Comparison of ENCODE assay signal across 8 mouse cellular contexts in genomic region chr3:136837589-136837988, GRCm38 (mm10).
DNase-seq lines count a peak whose midpoint lies in the region; ATAC-seq and TF ChIP-seq lines count a peak whose summit lies in the region.

No protein-coding gene starts in this region.

- ATAC-seq in forebrain, embryonic 11.5 days (replicated peaks; ENCODE audit: low FRiP score), result no peak
- ATAC-seq in forebrain, embryonic 16.5 days, result no peak
- ATAC-seq in neural tube, embryonic 11.5 days (ENCODE audit: insufficient read depth, low FRiP score, low TSS enrichment), result no peak
- no peak for ATAC-seq in neural tube, embryonic 15.5 days (ENCODE audit: low FRiP score)
- 0 out of 2 replicates have a peak, but pooled peaks have one; percentile 46 for ATAC-seq in liver, embryonic 12.5 days

- no peaks in the 10 kb centered on the region for H3K36me3 ChIP-seq in forebrain, embryonic 11.5 days (ENCODE audit: control insufficient read depth, insufficient read depth, low read length)
- no peaks in the 10 kb centered on the region for H3K36me3 ChIP-seq in forebrain, embryonic 16.5 days (ENCODE audit: control insufficient read depth, insufficient read depth)
- H3K36me3 ChIP-seq in neural tube, embryonic 11.5 days (ENCODE audit: control insufficient read depth, insufficient read depth, low read length), result no peaks in the 10 kb centered on the region
- H3K36me3 ChIP-seq in neural tube, embryonic 15.5 days, result no peaks in the 10 kb centered on the region
- no peaks in the 10 kb centered on the region for H3K36me3 ChIP-seq in liver, embryonic 12.5 days
- no peaks in the 10 kb centered on the region for H3K36me3 ChIP-seq in spleen, adult 2 months (ENCODE audit: control insufficient read depth, insufficient read depth, low read length)

- H3K4me3 ChIP-seq in forebrain, embryonic 11.5 days (ENCODE audit: low read depth, low read length), result no peak overlapping the region
- H3K4me3 ChIP-seq in forebrain, embryonic 16.5 days (replicated peaks; ENCODE audit: low read length), result no peak overlapping the region
- no peak overlapping the region for H3K4me3 ChIP-seq in neural tube, embryonic 11.5 days (ENCODE audit: low read depth, low read length)
- no peak overlapping the region for H3K4me3 ChIP-seq in neural tube, embryonic 15.5 days (replicated peaks)
- no peak overlapping the region for H3K4me3 ChIP-seq in liver, embryonic 12.5 days
- H3K4me3 ChIP-seq in spleen, adult 2 months (ENCODE audit: extremely low read depth, insufficient read depth, insufficient read length), result no peak overlapping the region

- peaks cover 17% of the 10 kb centered on the region for H3K4me1 ChIP-seq in forebrain, embryonic 11.5 days (replicated peaks; ENCODE audit: control insufficient read depth, insufficient read depth, low read length)
- peaks cover 35% of the 10 kb centered on the region for H3K4me1 ChIP-seq in forebrain, embryonic 16.5 days (replicated peaks; ENCODE audit: control insufficient read depth, insufficient read depth, low read length)
- peaks cover 8% of the 10 kb centered on the region for H3K4me1 ChIP-seq in neural tube, embryonic 11.5 days (ENCODE audit: control insufficient read depth, insufficient read depth, low read length)
- peaks cover 42% of the 10 kb centered on the region for H3K4me1 ChIP-seq in neural tube, embryonic 15.5 days
- H3K4me1 ChIP-seq in liver, embryonic 12.5 days, result peaks cover 40% of the 10 kb centered on the region
- H3K4me1 ChIP-seq in spleen, adult 2 months (ENCODE audit: control insufficient read depth, insufficient read depth, insufficient read length), result peaks cover 3% of the 10 kb centered on the region; the same call in 1 of the 2 replicates

- 92% methylated on average over 3 of the region's 3 CpGs for WGBS in forebrain, embryonic 11.5 days
- WGBS in forebrain, embryonic 16.5 days, result 91% methylated on average over 3 of the region's 3 CpGs
- WGBS in neural tube, embryonic 11.5 days, result 86% methylated on average over 3 of the region's 3 CpGs
- WGBS in neural tube, embryonic 15.5 days, result 91% methylated on average over 3 of the region's 3 CpGs
- WGBS in liver, embryonic 12.5 days (ENCODE audit: insufficient replicate concordance), result 72% methylated on average over 3 of the region's 3 CpGs
- 86% methylated on average over 3 of the region's 3 CpGs for WGBS in spleen, adult 2 months

- H3K27me3 ChIP-seq in forebrain, embryonic 11.5 days (ENCODE audit: control insufficient read depth, insufficient read depth, low read length), result no peaks in the 10 kb centered on the region
- H3K27me3 ChIP-seq in forebrain, embryonic 16.5 days (replicated peaks; ENCODE audit: control insufficient read depth, insufficient read depth, low read length), result no peaks in the 10 kb centered on the region
- H3K27me3 ChIP-seq in neural tube, embryonic 11.5 days (ENCODE audit: control insufficient read depth, insufficient read depth, low read length), result no peaks in the 10 kb centered on the region
- H3K27me3 ChIP-seq in neural tube, embryonic 15.5 days (replicated peaks), result no peaks in the 10 kb centered on the region
- H3K27me3 ChIP-seq in liver, embryonic 12.5 days (replicated peaks), result no peaks in the 10 kb centered on the region
- no peaks in the 10 kb centered on the region for H3K27me3 ChIP-seq in spleen, adult 2 months (ENCODE audit: control insufficient read depth, insufficient read depth, low read length)

- peak; percentile 62 for DNase-seq in forebrain, embryonic 11.5 days (ENCODE audit: low spot score)
- peak; percentile 23 for DNase-seq in neural tube, embryonic 11.5 days (ENCODE audit: low spot score)
- DNase-seq in cerebellum, adult 9-11 months, result peak; percentile 50
- DNase-seq in spleen, adult 2 months (ENCODE audit: low read depth in 1 of 2, low spot score in 2 of 2), result peak; percentile 3 to 35
- DNase-seq in ovary, postnatal 10 days (ENCODE audit: low spot score), result no peak

- TF ChIP-seq CTCF in spleen, adult 2 months (IDR thresholded peaks at IDR 0.05; ENCODE audit: extremely low read depth, insufficient read depth, insufficient read length, insufficient replicate concordance), result peak; percentile 16; the same call in 1 of the 2 replicates

- H3K27ac ChIP-seq in forebrain, embryonic 11.5 days (ENCODE audit: low read depth, low read length), result no peak overlapping the region
- no peak overlapping the region for H3K27ac ChIP-seq in forebrain, embryonic 16.5 days (ENCODE audit: low read length)
- H3K27ac ChIP-seq in neural tube, embryonic 11.5 days (ENCODE audit: low read depth, low read length), result no peak overlapping the region
- H3K27ac ChIP-seq in neural tube, embryonic 15.5 days (replicated peaks), result no peak overlapping the region
- H3K27ac ChIP-seq in liver, embryonic 12.5 days, result no peak overlapping the region
- no peak overlapping the region for H3K27ac ChIP-seq in spleen, adult 2 months (ENCODE audit: insufficient read depth, low read length)

- H3K9me3 ChIP-seq in forebrain, embryonic 11.5 days (ENCODE audit: control insufficient read depth, low read length), result no peaks in the 10 kb centered on the region
- H3K9me3 ChIP-seq in forebrain, embryonic 16.5 days (ENCODE audit: control insufficient read depth, low read length), result no peaks in the 10 kb centered on the region
- no peaks in the 10 kb centered on the region for H3K9me3 ChIP-seq in neural tube, embryonic 11.5 days (ENCODE audit: control insufficient read depth, low read length)
- no peaks in the 10 kb centered on the region for H3K9me3 ChIP-seq in neural tube, embryonic 15.5 days (replicated peaks)
- H3K9me3 ChIP-seq in liver, embryonic 12.5 days (replicated peaks), result no peaks in the 10 kb centered on the region

- no peak overlapping the region for H3K4me2 ChIP-seq in forebrain, embryonic 11.5 days (ENCODE audit: low read depth, low read length, severe bottlenecking)
- no peak overlapping the region for H3K4me2 ChIP-seq in forebrain, embryonic 16.5 days (ENCODE audit: low read length)
- no peak overlapping the region for H3K4me2 ChIP-seq in neural tube, embryonic 11.5 days (ENCODE audit: low read depth)
- no peak overlapping the region for H3K4me2 ChIP-seq in neural tube, embryonic 15.5 days
- H3K4me2 ChIP-seq in liver, embryonic 12.5 days, result no peak overlapping the region

- no peak for TF ChIP-seq POLR2A in spleen, adult 2 months (IDR thresholded peaks at IDR 0.05; ENCODE audit: low read depth, low read length)

- H3K9ac ChIP-seq in forebrain, embryonic 11.5 days (ENCODE audit: low read length), result no peak overlapping the region
- no peak overlapping the region for H3K9ac ChIP-seq in forebrain, embryonic 16.5 days (replicated peaks; ENCODE audit: low read depth, low read length)
- H3K9ac ChIP-seq in neural tube, embryonic 11.5 days (ENCODE audit: low read length), result no peak overlapping the region
- no peak overlapping the region for H3K9ac ChIP-seq in neural tube, embryonic 15.5 days (replicated peaks)
- H3K9ac ChIP-seq in liver, embryonic 12.5 days, result no peak overlapping the region
